Mouse (Mus musculus): Measurements from ENCODE around the gene Naa25.

GRCm38 (mm10) chr5:121428954-121429353 lies 31.2 kb downstream of the Naa25 start:
- TF ChIP-seq POLR2A (IDR thresholded peaks at IDR 0.05; ENCODE audit: extremely low read depth, insufficient read depth, low read length) (no peak), CTCF (IDR thresholded peaks at IDR 0.05; ENCODE audit: extremely low read depth, insufficient read depth, low read length) (no peak)
